Mouse (Mus musculus) T-helper 1 cell (primary cell): ENCODE results near the gene Itpr2.

Source experiments
- in situ Hi-C: fragments of 300-600 bp; cut with MboI, MseI; formaldehyde crosslinking; loops from one replicate; pipeline ENCODE4 v1.15.1; 2025; ENCODE audit warnings: high pct_unique_total_duplicates

Gene Itpr2

GRCm38 (mm10) chr6:146077124-146077889 is 424.7 kb downstream of the Itpr2 start:
- in situ Hi-C loops: loop anchor here (25.0 kb wide), 1 partner anchor 815 kb away; the partner anchor contains the start of gene Kras

DNA sequence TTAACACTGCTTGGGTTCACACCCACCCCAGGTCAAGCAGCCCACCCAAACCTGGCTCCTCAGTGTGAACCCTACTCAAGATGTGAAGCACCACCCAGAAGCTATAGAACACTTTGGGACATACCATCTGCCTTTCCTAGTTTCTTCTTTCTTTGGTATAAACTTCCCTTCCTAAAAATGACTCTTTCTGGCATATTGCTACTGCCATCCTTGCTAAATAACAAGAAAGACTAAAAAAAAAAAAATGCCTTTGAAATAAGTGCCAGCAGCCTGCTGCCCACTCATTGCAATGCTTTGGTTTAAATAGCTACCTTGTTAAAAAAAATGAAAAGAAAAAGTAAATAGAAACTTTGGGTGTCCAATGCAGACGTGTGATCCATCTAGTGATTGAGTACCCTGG is 429.2 kb downstream of the Itpr2 start:
- in situ Hi-C loops: loop anchor here (5.0 kb wide), 3 partner anchors 56 to 331 kb away; no protein-coding TSS in a partner anchor

- in situ Hi-C loops: loop anchor here (5.0 kb wide), 3 partner anchors 55 to 330 kb away; no protein-coding TSS in a partner anchor
Measured at GRCm38 (mm10) chr6:146071883-146072282, 430.1 kb downstream of the Itpr2 start.
